Mouse (Mus musculus) kidney, adult 11 months (tissue): ENCODE data around the gene Pax3.

Experiments
- DNase-seq: peaks from one replicate; pipeline ENCODE4 v3.0.0; 2022

Gene Pax3

DNA sequence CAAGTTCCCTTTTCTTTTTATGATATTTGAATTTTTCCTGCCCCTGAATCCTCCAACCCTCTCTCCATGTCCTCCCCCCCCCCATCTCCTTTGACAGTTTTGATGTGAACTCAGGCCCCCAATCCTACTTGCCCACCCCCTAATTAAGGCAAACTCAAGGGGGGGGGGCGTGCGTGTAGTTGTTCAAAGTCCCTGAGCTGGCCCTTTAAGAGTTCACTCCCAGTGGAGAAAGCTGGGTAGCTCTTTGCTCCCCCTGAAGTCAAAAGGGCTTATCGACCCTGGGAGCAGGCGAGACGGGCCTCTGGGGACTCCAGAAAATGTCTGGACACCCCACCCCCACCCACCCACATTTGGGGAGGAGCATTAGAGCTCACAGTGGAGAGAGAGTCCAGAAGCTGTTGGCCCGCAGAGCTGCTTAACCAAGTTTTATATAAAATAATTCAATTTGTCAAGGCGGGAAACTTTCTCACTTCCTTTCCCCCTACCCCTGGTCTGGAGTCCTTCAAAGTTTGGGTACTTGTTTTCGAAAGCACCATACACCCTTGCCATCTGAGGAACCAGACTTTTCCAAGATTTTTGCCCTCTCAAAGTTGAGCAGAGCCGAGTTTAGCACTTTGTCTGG lies 1.5 kb upstream of the Pax3 start:
- DNase-seq = no peak

GRCm38 (mm10) chr1:78197351-78198234 lies 659 bp upstream of the Pax3 start:
- DNase-seq = no peak

DNA sequence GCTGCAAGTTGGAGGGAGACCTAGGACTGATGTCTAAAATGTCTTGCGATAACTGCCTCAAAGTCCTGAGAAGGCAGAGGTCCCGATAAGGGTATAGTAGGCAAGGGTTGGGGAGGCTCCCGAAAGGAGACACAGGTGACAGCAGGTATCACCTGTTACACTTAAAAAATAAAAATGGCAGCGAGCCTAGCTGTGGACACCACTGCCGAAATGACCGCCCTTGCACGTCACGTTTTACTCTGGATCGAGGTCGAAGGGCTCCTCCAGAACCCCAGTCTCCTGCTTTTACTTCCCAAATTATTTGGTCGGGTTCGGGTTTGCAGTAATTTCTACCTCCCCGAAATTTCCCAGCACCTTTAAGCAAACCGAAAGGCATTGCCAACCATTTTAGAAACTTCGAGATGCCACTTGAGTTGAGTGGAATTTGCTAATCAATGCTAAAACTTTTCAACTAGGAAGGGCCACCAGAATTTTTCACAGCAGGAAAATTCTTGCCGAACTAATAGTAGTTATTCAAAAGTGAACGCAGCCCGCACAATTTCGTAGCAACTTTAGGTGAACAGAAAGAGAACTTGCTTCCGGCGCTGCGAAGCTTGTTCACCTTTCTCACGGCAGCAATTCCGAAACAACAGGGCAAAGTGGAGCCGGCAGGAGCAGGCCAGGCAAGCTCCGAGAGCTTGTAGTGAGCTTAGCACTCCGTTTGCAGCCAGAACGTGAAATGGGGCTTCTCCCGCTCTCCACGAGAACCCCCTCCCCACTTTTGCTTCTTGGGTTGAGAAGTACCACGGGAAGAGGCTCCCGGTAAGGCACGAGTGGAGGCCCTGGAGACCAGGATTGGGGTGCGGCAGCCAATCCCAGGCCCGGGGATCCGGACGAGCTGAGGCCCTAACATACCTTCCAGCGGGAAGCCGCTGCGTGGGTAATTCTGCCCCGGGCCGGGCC lies 892 bp downstream of the Pax3 start:
- DNase-seq = no peak

DNA sequence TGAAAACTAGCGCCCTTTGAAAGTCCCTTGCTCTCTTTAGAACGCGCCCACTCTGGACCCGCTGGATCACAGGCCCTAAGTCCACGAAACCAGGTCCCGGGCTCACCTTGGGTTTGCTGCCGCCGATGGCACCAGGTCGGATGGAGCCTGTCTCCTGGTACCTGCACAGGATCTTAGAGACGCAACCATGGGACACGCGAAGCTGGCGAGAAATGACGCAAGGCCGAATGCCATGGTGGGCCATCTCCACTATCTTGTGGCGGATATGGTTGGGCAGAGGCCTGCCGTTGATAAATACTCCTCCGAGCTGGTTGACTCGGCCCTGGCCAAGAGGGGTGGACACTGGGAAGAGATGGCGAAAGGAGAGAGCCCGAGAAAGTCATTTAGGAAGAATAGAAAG lies 1.8 kb downstream of the Pax3 start:
- DNase-seq = no peak

GRCm38 (mm10) chr1:78194381-78195047 lies 2.4 kb downstream of the Pax3 start:
- DNase-seq = no peak

GRCm38 (mm10) chr1:78193465-78193991 lies 3.4 kb downstream of the Pax3 start:
- no peak for DNase-seq

DNA sequence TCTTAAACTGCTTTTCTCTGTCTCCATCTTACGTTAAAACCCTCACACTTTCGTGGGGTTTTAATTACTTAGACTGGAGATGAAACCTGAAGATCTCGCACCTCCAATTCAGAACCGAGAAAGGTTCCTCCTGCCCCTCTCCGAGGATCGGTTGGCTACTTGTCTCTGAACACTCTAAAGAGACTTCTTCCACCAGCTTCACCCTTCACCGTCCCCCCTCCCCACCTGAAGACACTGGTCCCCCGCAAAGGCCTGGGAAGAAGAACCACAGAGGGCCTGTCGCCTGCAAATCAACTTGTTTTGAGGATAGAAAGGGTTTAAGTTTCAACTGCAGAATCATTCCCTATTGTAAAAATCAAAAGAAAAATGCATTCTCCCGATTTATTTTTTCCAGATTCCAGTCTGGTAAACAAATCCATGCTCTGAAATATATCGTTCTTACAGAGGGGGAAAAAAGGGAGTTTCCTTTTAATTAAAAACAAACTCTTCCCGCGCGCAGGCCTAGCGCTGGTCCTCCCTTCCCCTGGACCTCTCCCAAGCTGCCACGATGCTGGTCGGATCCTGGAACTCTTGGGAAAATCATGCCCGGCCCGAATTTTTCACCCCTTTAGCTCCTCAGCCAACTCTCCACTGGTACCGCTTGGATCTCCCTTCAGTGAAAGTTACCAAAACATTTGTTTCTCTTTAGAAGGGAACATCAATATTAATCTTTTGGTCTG lies 4.0 kb downstream of the Pax3 start:
- DNase-seq = no peak

DNA sequence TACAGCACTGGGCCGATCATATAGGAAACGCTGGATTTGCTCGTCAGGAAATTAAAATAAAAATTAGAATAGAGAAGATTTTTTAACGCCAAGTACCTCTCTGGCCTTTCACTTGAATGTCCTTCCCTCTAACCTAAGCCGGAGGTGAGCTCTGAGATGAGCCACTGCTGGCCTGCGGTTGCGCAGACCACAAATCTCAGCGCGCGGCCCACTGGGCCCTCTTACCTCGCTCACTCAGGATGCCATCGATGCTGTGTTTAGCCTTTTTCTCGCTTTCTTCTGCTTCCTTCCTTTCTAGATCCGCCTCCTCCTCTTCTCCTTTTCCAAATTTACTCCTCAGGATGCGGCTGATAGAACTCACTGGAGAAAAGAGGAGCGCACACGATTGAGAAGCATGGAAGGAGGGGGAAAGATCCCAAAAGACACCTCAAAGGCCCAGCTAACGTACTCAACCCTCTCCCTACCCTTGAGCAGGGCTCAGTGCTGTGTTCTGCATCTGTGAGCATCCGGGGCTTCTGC lies 4.7 kb downstream of the Pax3 start:
- no peak for DNase-seq

- no peak for DNase-seq
Observed at GRCm38 (mm10) chr1:78191761-78192160, 5.2 kb downstream of the Pax3 start.

DNA sequence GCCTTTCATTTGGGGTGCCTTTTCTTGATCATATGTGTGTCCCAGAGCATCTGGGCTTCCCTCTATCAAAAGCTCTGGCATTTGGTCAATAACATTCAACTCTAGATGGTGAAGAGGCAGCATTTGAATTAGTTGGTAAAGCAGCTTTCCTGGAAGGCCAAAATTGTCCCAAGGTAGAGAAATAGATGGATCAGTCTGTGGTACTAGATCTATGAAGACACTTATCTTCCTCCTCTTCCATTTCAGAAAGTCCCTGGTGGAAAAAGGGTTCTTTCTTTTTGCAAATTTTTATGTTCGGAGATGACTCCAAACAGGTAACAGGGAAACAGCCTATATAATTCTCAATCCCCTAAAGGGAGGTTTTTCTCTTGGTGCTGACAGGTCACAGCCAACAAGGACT lies 5.6 kb downstream of the Pax3 start:
- DNase-seq = no peak

GRCm38 (mm10) chr1:78190386-78191111 lies 6.4 kb downstream of the Pax3 start:
- DNase-seq = no peak

- no peak for DNase-seq
Observed at GRCm38 (mm10) chr1:78189501-78190345, 7.2 kb downstream of the Pax3 start.

- no peak for DNase-seq
Observed at GRCm38 (mm10) chr1:78189016-78189415, 7.9 kb downstream of the Pax3 start.

DNA sequence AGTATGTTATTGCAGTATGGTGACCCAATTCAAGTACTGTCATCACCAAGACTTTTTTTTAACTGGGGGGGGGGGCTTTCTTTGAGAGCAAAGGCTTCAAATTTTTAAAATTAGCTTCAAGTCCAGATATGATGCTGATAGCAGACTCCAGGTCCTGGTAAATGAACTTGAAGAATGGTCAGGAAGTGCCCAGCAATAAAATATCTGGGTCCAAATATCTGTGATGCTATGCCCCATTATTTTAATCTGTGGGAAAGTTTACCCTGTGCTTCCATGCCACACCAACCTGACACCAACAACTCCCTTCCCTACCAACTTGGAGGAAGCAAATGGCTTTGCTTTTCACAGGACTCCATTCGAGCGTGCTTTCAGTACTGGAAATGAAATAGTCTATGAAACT lies 8.6 kb downstream of the Pax3 start:
- no peak for DNase-seq

DNA sequence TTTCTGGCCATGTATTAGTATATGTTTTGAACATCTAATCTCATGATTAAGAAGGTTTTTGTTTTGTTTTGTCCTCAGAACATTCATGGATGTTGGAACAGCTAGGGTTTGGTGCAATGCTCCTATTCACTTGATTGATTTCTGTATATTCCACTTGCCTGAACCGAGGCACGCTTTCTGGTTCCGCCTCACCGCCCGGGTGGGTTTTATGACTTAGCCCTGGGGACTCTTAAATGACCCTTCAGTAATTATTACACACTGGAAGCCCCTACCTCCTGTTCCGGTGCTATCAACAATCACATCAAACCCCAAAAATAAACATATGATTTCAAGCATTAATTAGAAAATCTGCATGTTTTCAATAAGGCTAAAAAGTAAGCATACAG lies 9.2 kb downstream of the Pax3 start:
- no peak for DNase-seq

GRCm38 (mm10) chr1:78187122-78187787 lies 9.7 kb downstream of the Pax3 start:
- DNase-seq = no peak

- no peak for DNase-seq
Observed at GRCm38 (mm10) chr1:78182954-78183353, 14.0 kb downstream of the Pax3 start.

- no peak for DNase-seq
Observed at GRCm38 (mm10) chr1:78181882-78182281, 15.1 kb downstream of the Pax3 start.

GRCm38 (mm10) chr1:78172334-78172733 lies 24.6 kb downstream of the Pax3 start:
- no peak for DNase-seq
